Mouse (Mus musculus) G1E (cell line): ENCODE data around the gene Ahcyl2. TPM values are rescaled to one million over a fixed set of nuclear protein-coding genes. Genes with fewer than 3 reads are reported as not detected.
A peak's percentile ranks its signal among the peaks of the same experiment; 100 is the strongest.

ENCODE experiments used
- ATAC-seq: 2 replicates; pipeline ENCODE4 v1.8.0; 2016; ENCODE audit warnings: mild to moderate bottlenecking; ENCODE audit not compliant: insufficient number of reproducible peaks, poor library complexity, low FRiP score, severe bottlenecking; ENCODE audit errors: extremely low read depth
- DNase-seq: peaks from one replicate; pipeline ENCODE4 v3.0.0; 2012; ENCODE audit warnings: low spot score
- H3K27me3 ChIP-seq: 2 replicates; pipeline ENCODE4 v1.6.1; 2012; ENCODE audit warnings: mild to moderate bottlenecking, low read length, inconsistent platforms; ENCODE audit not compliant: insufficient read depth
- H3K36me3 ChIP-seq: replicated peaks from 2 replicates; pipeline ENCODE3; 2012; ENCODE audit warnings: mild to moderate bottlenecking, inconsistent platforms
- H3K4me1 ChIP-seq: 2 replicates; pipeline ENCODE4 v1.6.1; 2012; ENCODE audit warnings: low read depth, low read length, inconsistent platforms, mixed read lengths; ENCODE audit not compliant: insufficient read depth
- H3K4me3 ChIP-seq: 2 replicates; pipeline ENCODE4 v1.5.1; 2012; ENCODE audit warnings: low read depth, mild to moderate bottlenecking, inconsistent platforms, low read length, moderate library complexity, mixed read lengths
- H3K9me3 ChIP-seq: replicated peaks from 2 replicates; pipeline ENCODE4 v1.6.1; 2012; ENCODE audit warnings: inconsistent platforms
- CTCF ChIP-seq: IDR thresholded peaks from 2 replicates; pipeline ENCODE4 v1.5.1; 2012; ENCODE audit warnings: low read depth, low read length, inconsistent platforms, mixed read lengths
- GATA1 ChIP-seq: IDR thresholded peaks from 2 replicates; pipeline ENCODE4 v1.6.1; 2012; ENCODE audit warnings: borderline replicate concordance, low read length, inconsistent platforms, mixed read lengths
- GATA2 ChIP-seq: IDR thresholded peaks from 2 replicates; pipeline ENCODE4 v1.6.1; 2012; ENCODE audit warnings: low read depth, low read length, inconsistent platforms, borderline replicate concordance
- POLR2AphosphoS5 ChIP-seq: IDR thresholded peaks from 2 replicates; pipeline ENCODE4 v1.6.1; 2012; ENCODE audit warnings: low read depth, low read length, inconsistent platforms; ENCODE audit not compliant: insufficient replicate concordance
- TAL1 ChIP-seq: conservative IDR thresholded peaks from 2 replicates; pipeline ENCODE4 v1.6.1; 2012; ENCODE audit warnings: low read depth, low read length, inconsistent platforms, mixed read lengths
- polyA plus RNA-seq: library from polyadenylated mRNA; stranded (reverse); fragments of >175 nt; gene quantifications from 2 replicates; pipeline ENCODE4 v1.2.3, GENCODE M21; 2012
- total RNA-seq, 2 experiments: library from RNA; stranded (forward) in 1 of 2; stranded (reverse) in 1 of 2; fragments of 200-1000 nt in 1 of 2; fragments of >200 nt in 1 of 2; fragmentation: Nextera tagmentation in 1 of 2; gene quantifications; 2 replicates each; pipeline ENCODE4 v1.2.3; 2014 to 2017

The Ahcyl2 gene
- total and polyA plus RNA-seq, 3 experiments, result 21.7 to 81.5 (median 45.0) TPM

- peaks cover 5% of the 10 kb centered on the region for H3K36me3 ChIP-seq
- DNase-seq, result no peak
- no peak for ATAC-seq
- no peaks in the 10 kb centered on the region for H3K27me3 ChIP-seq
- H3K9me3 ChIP-seq, result no peaks in the 10 kb centered on the region
- no peak for TF ChIP-seq CTCF
- no peak for TF ChIP-seq POLR2AphosphoS5
- no peak for TF ChIP-seq GATA1
- no peak for TF ChIP-seq TAL1
- TF ChIP-seq GATA2, result no peak
- peaks cover 43% of the 10 kb centered on the region for H3K4me1 ChIP-seq
- H3K4me3 ChIP-seq, result no peak overlapping the region
Observed at GRCm38 (mm10) chr6:29777238-29777555, 9.4 kb downstream of the Ahcyl2 start.

- TF ChIP-seq GATA2 (no peak), GATA1 (no peak), TAL1 (no peak)
- no peak for DNase-seq
- ATAC-seq, result no peak
- Histone ChIP-seq H3K27me3 (no peaks in the 10 kb centered on the region), H3K4me3 (no peak overlapping the region), H3K9me3 (no peaks in the 10 kb centered on the region), H3K4me1 (peaks cover 61% of the 10 kb centered on the region), H3K36me3 (peaks cover 3% of the 10 kb centered on the region)
Observed at GRCm38 (mm10) chr6:29780082-29780481, 12.3 kb downstream of the Ahcyl2 start.

- ATAC-seq, result no peak
- no peaks in the 10 kb centered on the region for H3K27me3 ChIP-seq
- no peak for DNase-seq
- no peak overlapping the region for H3K4me3 ChIP-seq
- H3K9me3 ChIP-seq, result no peaks in the 10 kb centered on the region
- H3K36me3 ChIP-seq, result peaks cover 3% of the 10 kb centered on the region
- H3K4me1 ChIP-seq, result peaks cover 61% of the 10 kb centered on the region
- TF ChIP-seq TAL1 (no peak), POLR2AphosphoS5 (no peak), GATA2 (no peak), GATA1 (no peak), CTCF (no peak)
Observed at GRCm38 (mm10) chr6:29780571-29780970, 12.8 kb downstream of the Ahcyl2 start.

- H3K4me1 ChIP-seq, result peaks cover 53% of the 10 kb centered on the region
- H3K4me3 ChIP-seq, result no peak overlapping the region
- no peak for ATAC-seq
- DNase-seq, result no peak
- TF ChIP-seq CTCF (no peak), GATA1 (no peak), GATA2 (no peak), TAL1 (no peak), POLR2AphosphoS5 (no peak)
- H3K9me3 ChIP-seq, result no peaks in the 10 kb centered on the region
- peaks cover 3% of the 10 kb centered on the region for H3K36me3 ChIP-seq
- H3K27me3 ChIP-seq, result no peaks in the 10 kb centered on the region
Observed at GRCm38 (mm10) chr6:29782239-29782638, 14.4 kb downstream of the Ahcyl2 start.

GRCm38 (mm10) chr6:29783960-29784359 lies 16.1 kb downstream of the Ahcyl2 start:
- no peak for ATAC-seq
- TF ChIP-seq POLR2AphosphoS5, result no peak
- no peak for TF ChIP-seq TAL1
- no peak for TF ChIP-seq CTCF
- TF ChIP-seq GATA2, result no peak
- TF ChIP-seq GATA1, result no peak
- H3K4me1 ChIP-seq, result peaks cover 49% of the 10 kb centered on the region

GRCm38 (mm10) chr6:29784413-29785021 lies 16.7 kb downstream of the Ahcyl2 start:
- DNase-seq (no peak), ATAC-seq (peak; percentile 69)
- TF ChIP-seq POLR2AphosphoS5, result no peak
- TF ChIP-seq CTCF, result no peak; the same call in 1 of the 2 replicates
- TF ChIP-seq GATA2, result no peak
- peak; percentile 63 for TF ChIP-seq TAL1
- TF ChIP-seq GATA1, result no peak
- Histone ChIP-seq H3K4me1 (peaks cover 49% of the 10 kb centered on the region), H3K36me3 (peaks cover 2% of the 10 kb centered on the region), H3K4me3 (no peak overlapping the region; the same call in 1 of the 2 replicates), H3K27me3 (no peaks in the 10 kb centered on the region), H3K9me3 (no peaks in the 10 kb centered on the region)

More at GRCm38 (mm10) chr6:29783960-29784359, 16.1 kb downstream of the Ahcyl2 start:
- no peaks in the 10 kb centered on the region for H3K27me3 ChIP-seq
- no peaks in the 10 kb centered on the region for H3K9me3 ChIP-seq
- H3K4me3 ChIP-seq, result no peak overlapping the region
- H3K36me3 ChIP-seq, result peaks cover 2% of the 10 kb centered on the region
- DNase-seq, result no peak
